Mouse (Mus musculus): ENCODE measurements at regions not wholly inside any gene's neighbourhood (a gene's known extent, or its start where the extent isn't known, plus 50 kb on each side); places are given as distances from the start of the nearest gene placed in this dataset.
"Not testable (repeated sequence)": the region's sequence is repeated elsewhere in the genome, so short reads cannot be mapped to it uniquely, and the experiment has no call there.

GRCm38 (mm10) chr17:82485544-82485943, 729.5 kb upstream of the Pkdcc start:
- Histone ChIP-seq H3K4me3 (replicated peaks) (no peak overlapping the region), H3K27ac (replicated peaks) (no peak overlapping the region), H3K9me3 (replicated peaks) (no peaks in the 10 kb centered on the region), H3K27me3 (no peaks in the 10 kb centered on the region), H3K4me2 (replicated peaks) (no peak overlapping the region), H3K36me3 (no peaks in the 10 kb centered on the region), H3K4me1 (no peaks in the 10 kb centered on the region), H3K9ac (no peak overlapping the region)
- WGBS, result 22% methylated on average over 3 of the region's 3 CpGs
- no peak for ATAC-seq (ENCODE audit: insufficient number of reproducible peaks, low FRiP score, low TSS enrichment, low read depth)

- WGBS, result 68% methylated on average over 6 of the region's 6 CpGs
- Histone ChIP-seq H3K27ac (replicated peaks) (no peak overlapping the region), H3K4me2 (replicated peaks) (no peak overlapping the region), H3K4me3 (replicated peaks) (no peak overlapping the region), H3K36me3 (no peaks in the 10 kb centered on the region), H3K9ac (no peak overlapping the region), H3K9me3 (replicated peaks) (no peaks in the 10 kb centered on the region), H3K4me1 (no peaks in the 10 kb centered on the region), H3K27me3 (no peaks in the 10 kb centered on the region)
- no peak for ATAC-seq (ENCODE audit: insufficient number of reproducible peaks, low FRiP score, low TSS enrichment, low read depth)
Observed at GRCm38 (mm10) chr17:82484609-82485008, 730.5 kb upstream of the Pkdcc start.

GRCm38 (mm10) chr17:82457972-82458371, 719.8 kb upstream of the Slc8a1 start:
- Histone ChIP-seq H3K27me3 (no peaks in the 10 kb centered on the region), H3K27ac (replicated peaks) (no peak overlapping the region), H3K9me3 (replicated peaks) (no peaks in the 10 kb centered on the region), H3K36me3 (no peaks in the 10 kb centered on the region), H3K4me3 (replicated peaks) (no peak overlapping the region), H3K9ac (no peak overlapping the region), H3K4me1 (no peaks in the 10 kb centered on the region), H3K4me2 (replicated peaks) (no peak overlapping the region)
- 64% methylated on average over 5 of the region's 5 CpGs for WGBS
- ATAC-seq (ENCODE audit: insufficient number of reproducible peaks, low FRiP score, low TSS enrichment, low read depth), result no peak

- no peaks in the 10 kb centered on the region for H3K9me3 ChIP-seq (replicated peaks)
- no peaks in the 10 kb centered on the region for H3K27me3 ChIP-seq
- no peak overlapping the region for H3K4me3 ChIP-seq (replicated peaks)
- ATAC-seq (ENCODE audit: insufficient number of reproducible peaks, low FRiP score, low TSS enrichment, low read depth), result no peak
- no peak overlapping the region for H3K9ac ChIP-seq
- H3K4me1 ChIP-seq, result no peaks in the 10 kb centered on the region
- no peak overlapping the region for H3K4me2 ChIP-seq (replicated peaks)
- 49% methylated on average over 1 of the region's 1 CpGs for WGBS
- no peaks in the 10 kb centered on the region for H3K36me3 ChIP-seq
- no peak overlapping the region for H3K27ac ChIP-seq (replicated peaks)
Observed at GRCm38 (mm10) chr17:82453847-82454246, 715.7 kb upstream of the Slc8a1 start.

- no peak for ATAC-seq (ENCODE audit: insufficient number of reproducible peaks, low FRiP score, low TSS enrichment, low read depth)
- Histone ChIP-seq H3K9me3 (replicated peaks) (no peaks in the 10 kb centered on the region), H3K27ac (replicated peaks) (no peak overlapping the region), H3K36me3 (no peaks in the 10 kb centered on the region), H3K4me3 (replicated peaks) (no peak overlapping the region), H3K9ac (no peak overlapping the region), H3K4me2 (replicated peaks) (no peak overlapping the region), H3K27me3 (no peaks in the 10 kb centered on the region), H3K4me1 (no peaks in the 10 kb centered on the region)
- 74% methylated on average over 3 of the region's 3 CpGs for WGBS
Observed at GRCm38 (mm10) chr17:82439105-82439504, 700.9 kb upstream of the Slc8a1 start.

GRCm38 (mm10) chr17:82437206-82437605, 699.0 kb upstream of the Slc8a1 start:
- no peak for ATAC-seq (ENCODE audit: insufficient number of reproducible peaks, low FRiP score, low TSS enrichment, low read depth)
- Histone ChIP-seq H3K27ac (replicated peaks) (no peak overlapping the region), H3K9ac (no peak overlapping the region), H3K4me3 (replicated peaks) (no peak overlapping the region), H3K27me3 (no peaks in the 10 kb centered on the region), H3K4me1 (no peaks in the 10 kb centered on the region), H3K36me3 (no peaks in the 10 kb centered on the region), H3K9me3 (replicated peaks) (no peaks in the 10 kb centered on the region), H3K4me2 (replicated peaks) (no peak overlapping the region)
- WGBS, result 82% methylated on average over 3 of the region's 3 CpGs

- Histone ChIP-seq H3K27me3 (no peaks in the 10 kb centered on the region), H3K27ac (replicated peaks) (no peak overlapping the region), H3K36me3 (no peaks in the 10 kb centered on the region), H3K4me3 (replicated peaks) (no peak overlapping the region), H3K4me1 (no peaks in the 10 kb centered on the region), H3K4me2 (replicated peaks) (no peak overlapping the region), H3K9ac (no peak overlapping the region), H3K9me3 (replicated peaks) (no peaks in the 10 kb centered on the region)
- no peak for ATAC-seq (ENCODE audit: insufficient number of reproducible peaks, low FRiP score, low TSS enrichment, low read depth)
- 26% methylated on average over 3 of the region's 3 CpGs for WGBS
Observed at GRCm38 (mm10) chr17:82432678-82433077, 694.5 kb upstream of the Slc8a1 start.

GRCm38 (mm10) chr17:82408296-82408695, 670.1 kb upstream of the Slc8a1 start:
- 86% methylated on average over 2 of the region's 2 CpGs for WGBS

GRCm38 (mm10) chr17:82399328-82399727, 661.2 kb upstream of the Slc8a1 start:
- Histone ChIP-seq H3K4me3 (replicated peaks) (no peak overlapping the region), H3K36me3 (no peaks in the 10 kb centered on the region), H3K4me2 (replicated peaks) (no peak overlapping the region), H3K27me3 (no peaks in the 10 kb centered on the region), H3K27ac (replicated peaks) (no peak overlapping the region), H3K4me1 (no peaks in the 10 kb centered on the region), H3K9me3 (replicated peaks) (no peaks in the 10 kb centered on the region), H3K9ac (no peak overlapping the region)
- no peak for ATAC-seq (ENCODE audit: insufficient number of reproducible peaks, low FRiP score, low TSS enrichment, low read depth)
- WGBS, result 78% methylated on average over 1 of the region's 1 CpGs

More at GRCm38 (mm10) chr17:82408296-82408695, 670.1 kb upstream of the Slc8a1 start:
- no peaks in the 10 kb centered on the region for H3K36me3 ChIP-seq
- ATAC-seq (ENCODE audit: insufficient number of reproducible peaks, low FRiP score, low TSS enrichment, low read depth), result no peak
- H3K27me3 ChIP-seq, result no peaks in the 10 kb centered on the region
- no peak overlapping the region for H3K27ac ChIP-seq (replicated peaks)
- no peaks in the 10 kb centered on the region for H3K4me1 ChIP-seq
- H3K9me3 ChIP-seq (replicated peaks), result no peaks in the 10 kb centered on the region
- no peak overlapping the region for H3K4me2 ChIP-seq (replicated peaks)
- H3K4me3 ChIP-seq (replicated peaks), result no peak overlapping the region
- H3K9ac ChIP-seq, result no peak overlapping the region

- not testable (repeated sequence) for H3K9ac ChIP-seq; H3K4me1 ChIP-seq; H3K36me3 ChIP-seq; H3K27me3 ChIP-seq; H3K4me2 ChIP-seq (replicated peaks); H3K4me3 ChIP-seq (replicated peaks); ATAC-seq (ENCODE audit: insufficient number of reproducible peaks, low FRiP score, low TSS enrichment, low read depth); H3K9me3 ChIP-seq (replicated peaks); H3K27ac ChIP-seq (replicated peaks)
- WGBS, result 63% methylated on average over 7 of the region's 11 CpGs
Observed at GRCm38 (mm10) chr17:82379371-82379770, 641.2 kb upstream of the Slc8a1 start.

GRCm38 (mm10) chr17:82378248-82378820, 640.2 kb upstream of the Slc8a1 start:
- Histone ChIP-seq H3K27me3 (no peaks in the 10 kb centered on the region), H3K9ac (no peak overlapping the region), H3K36me3 (no peaks in the 10 kb centered on the region), H3K9me3 (replicated peaks) (no peaks in the 10 kb centered on the region), H3K27ac (replicated peaks) (no peak overlapping the region), H3K4me1 (no peaks in the 10 kb centered on the region), H3K4me2 (replicated peaks) (no peak overlapping the region), H3K4me3 (replicated peaks) (no peak overlapping the region)
- ATAC-seq (ENCODE audit: insufficient number of reproducible peaks, low FRiP score, low TSS enrichment, low read depth), result no peak
- 77% methylated on average over 2 of the region's 2 CpGs for whole genome bisulfite sequencing

- Histone ChIP-seq H3K27ac (replicated peaks) (no peak overlapping the region), H3K36me3 (no peaks in the 10 kb centered on the region), H3K4me3 (replicated peaks) (no peak overlapping the region), H3K4me1 (no peaks in the 10 kb centered on the region), H3K4me2 (replicated peaks) (no peak overlapping the region), H3K27me3 (no peaks in the 10 kb centered on the region), H3K9me3 (replicated peaks) (no peaks in the 10 kb centered on the region), H3K9ac (no peak overlapping the region)
- 71% methylated on average over 1 of the region's 1 CpGs for WGBS
- no peak for ATAC-seq (ENCODE audit: insufficient number of reproducible peaks, low FRiP score, low TSS enrichment, low read depth)
Observed at GRCm38 (mm10) chr17:82377176-82377592, 639.0 kb upstream of the Slc8a1 start.

Data from embryonic facial prominence, embryonic 15.5 days (tissue).